Mouse (Mus musculus): ENCODE data around the gene Rhox3a. TPM values are rescaled to one million over a fixed set of nuclear protein-coding genes. Genes with fewer than 3 reads are reported as not detected.

Gene Rhox3a
- not detected in 4 replicates for total RNA-seq (2023)

DNA sequence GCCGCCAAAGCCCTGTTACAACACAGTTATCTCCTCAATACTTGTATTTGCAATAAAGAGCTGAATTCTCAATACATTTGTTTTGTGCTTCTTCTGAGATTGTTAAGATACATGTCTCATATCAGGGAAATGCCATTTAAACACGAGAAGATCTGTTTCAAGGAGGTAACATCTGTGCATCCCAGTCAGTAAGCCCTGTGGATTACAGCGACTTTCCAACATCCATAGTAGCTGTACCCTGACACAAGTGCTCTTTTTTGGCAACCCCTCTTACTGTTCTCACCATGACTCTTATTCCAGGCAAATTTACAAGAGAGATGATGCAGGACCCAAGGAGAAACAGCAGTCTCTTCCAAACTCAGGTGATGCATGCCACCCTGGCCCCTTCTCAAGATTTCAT is at the start of gene Rhox3a:
Gene Rhox3a, plus strand, starts transcription at position 301 of the 400 bp plus-strand sequence.

DNA sequence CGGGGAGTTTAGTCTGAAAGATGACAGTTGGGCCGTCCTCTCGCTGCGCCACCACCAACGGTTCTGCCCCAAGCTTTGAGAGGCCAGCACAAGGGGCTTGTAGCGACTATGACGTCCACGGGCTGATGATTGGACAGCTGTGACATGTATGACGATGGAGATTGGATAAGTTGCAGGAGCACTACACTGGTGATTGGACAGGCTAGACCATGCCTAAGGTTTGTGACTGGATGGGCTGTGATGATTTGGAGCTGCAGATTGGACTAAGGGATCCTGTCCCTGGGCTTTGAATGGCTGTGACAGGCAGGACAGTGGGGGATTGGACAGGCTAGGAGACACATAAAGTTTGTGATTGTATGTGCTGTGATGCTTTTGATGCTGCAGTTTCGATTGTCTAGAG is 38.8 kb upstream of the Rhox3a start, which contains the start of gene Gm9:
Gene Gm9, minus strand, starts transcription at position 101 of the 400 bp plus-strand sequence.

DNA sequence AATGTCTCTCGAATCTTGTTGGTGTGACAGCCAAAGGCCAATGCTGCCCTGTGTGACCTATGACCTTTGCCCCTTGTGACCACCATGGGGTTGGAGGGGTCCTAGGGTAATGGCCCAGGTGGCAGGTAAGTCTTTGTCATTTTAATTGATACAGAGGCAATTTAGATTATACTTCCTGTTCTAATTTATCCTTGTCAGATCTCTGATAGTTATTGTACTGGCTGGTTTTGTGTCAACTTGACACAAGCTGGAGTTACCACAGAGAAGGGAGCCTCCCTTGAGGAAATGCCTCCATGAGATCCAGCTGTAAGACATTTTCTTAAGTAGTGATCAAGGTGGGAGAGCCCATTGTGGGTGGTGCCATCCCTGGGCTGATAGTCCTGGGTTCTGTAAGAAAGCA is 27.6 kb upstream of the Rhox3a start, which contains the start of gene Rhox1:
Gene Rhox1, minus strand, starts transcription at position 101 of the 400 bp plus-strand sequence.

DNA sequence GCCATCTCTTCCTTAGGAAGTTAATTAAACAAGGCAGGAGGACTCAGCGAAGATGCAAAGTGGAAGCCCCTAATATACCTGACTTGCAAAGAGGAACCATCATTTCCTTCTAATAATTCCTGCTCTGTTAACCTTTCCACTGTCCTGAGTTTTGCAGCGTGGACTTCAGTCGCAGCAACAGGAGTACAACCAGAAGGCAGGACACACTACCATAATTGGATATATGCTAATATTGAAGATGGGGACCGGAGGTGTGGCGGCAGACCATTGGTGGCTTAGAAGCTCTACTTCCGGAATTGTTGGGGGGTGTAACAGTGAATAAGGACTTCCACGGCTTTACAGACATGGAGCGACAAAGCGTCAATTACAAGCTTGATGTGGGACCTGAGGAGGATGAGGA is 5.0 kb upstream of the Rhox3a start, which contains the start of gene Rhox2a:
Gene Rhox2a, plus strand, starts transcription at position 301 of the 400 bp plus-strand sequence.

DNA sequence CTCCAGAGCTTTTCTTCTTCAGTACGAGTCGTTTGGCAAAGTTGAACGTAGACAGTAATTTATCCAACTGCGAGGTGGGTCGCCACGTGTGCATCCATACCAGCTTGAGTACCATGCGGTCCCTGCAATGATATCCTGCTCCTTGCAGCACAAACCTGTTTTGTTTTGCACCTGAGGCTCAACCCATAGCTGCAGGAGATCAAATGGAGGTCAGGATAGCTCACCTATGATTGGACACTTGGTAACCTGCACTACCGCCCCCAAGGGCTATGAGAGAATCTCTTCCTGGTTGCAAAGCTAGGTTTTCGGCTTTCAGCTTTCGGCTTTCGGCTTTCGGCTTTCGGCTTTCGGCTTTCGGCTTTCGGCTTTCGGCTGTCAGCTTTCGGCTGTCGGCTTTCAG is 15.3 kb downstream of the Rhox3a start, which contains the start of gene Rhox4a:
Gene Rhox4a, plus strand, starts transcription at position 301 of the 400 bp plus-strand sequence.

Other genes starting within 250 kb of the Rhox3a start
- gene Sowahd, start 201.1 kb upstream of the Rhox3a start, total RNA-seq (2023): not detected in 4 replicates
- gene Rpl39, start 164.5 kb upstream of the Rhox3a start, total RNA-seq (2023): 1,288 to 1,425 TPM (median 1,387 TPM) in 4 replicates
- 43.7 to 54.3 TPM (median 49.9 TPM) in 4 replicates for gene Upf3b, start 139.6 kb upstream of the Rhox3a start, total RNA-seq (2023)
- 14.2 to 18.0 TPM (median 16.2 TPM) in 4 replicates for gene Nkap, start 123.1 kb upstream of the Rhox3a start, total RNA-seq (2023)
- gene Akap14, start 81.1 kb upstream of the Rhox3a start, total RNA-seq (2023): not detected in 4 replicates
- gene Ndufa1, start 58.8 kb upstream of the Rhox3a start, total RNA-seq (2023): 73.3 to 99.4 TPM (median 92.4 TPM) in 4 replicates
- gene Rnf113a1, start 58.7 kb upstream of the Rhox3a start, total RNA-seq (2023): 1.8 to 2.2 TPM (median 2.0 TPM) in 4 replicates
- not detected in 4 replicates for gene Gm9, start 38.9 kb upstream of the Rhox3a start, total RNA-seq (2023)
- not detected in 4 replicates for gene Rhox1, start 27.7 kb upstream of the Rhox3a start, total RNA-seq (2023)
- gene Rhox2a, start 4.9 kb upstream of the Rhox3a start, total RNA-seq (2023): not detected in 4 replicates
- not detected in 4 replicates for gene Rhox4a, start 15.4 kb downstream of the Rhox3a start, total RNA-seq (2023)
- not detected in 4 replicates for gene Rhox3a2, start 130.1 kb downstream of the Rhox3a start, total RNA-seq (2023)
- not detected in 4 replicates for gene Rhox4a2, start 140.9 kb downstream of the Rhox3a start, total RNA-seq (2023)
- gene Rhox2b, start 162.1 kb downstream of the Rhox3a start, total RNA-seq (2023): not detected in 4 replicates
- not detected in 4 replicates for gene Rhox4b, start 182.6 kb downstream of the Rhox3a start, total RNA-seq (2023)
- not detected in 4 replicates for gene Rhox2c, start 203.8 kb downstream of the Rhox3a start, total RNA-seq (2023)
- gene Rhox3c, start 208.7 kb downstream of the Rhox3a start, total RNA-seq (2023): not detected in 4 replicates
- gene Rhox4c, start 230.4 kb downstream of the Rhox3a start, total RNA-seq (2023): not detected in 4 replicates
- gene Rhox2d, start 243.5 kb downstream of the Rhox3a start, total RNA-seq (2023): not detected in 4 replicates